Mouse (Mus musculus) thymus, postnatal 0 days (tissue): ENCODE measurements around the gene Prep. TPM values are rescaled to one million over a fixed set of nuclear protein-coding genes. Genes with fewer than 3 reads are reported as not detected.

Experiments
- DNase-seq: peaks from one replicate; pipeline ENCODE4 v3.0.0-alpha.2; 2015; ENCODE audit warnings: low spot score
- polyA plus RNA-seq: library from polyadenylated mRNA; unstranded; fragments of >200 nt; fragmentation: Nextera tagmentation; extraction: Ambion mirVana; gene quantifications from 2 replicates; pipeline ENCODE4 v1.2.1, GENCODE M21; 2015

Gene Prep
- 18.1 and 18.7 TPM in 2 replicates for polyA plus RNA-seq

- DNase-seq = peak; percentile 87
These were observed at the start of gene Prep for GRCm38 (mm10) chr10:45066931-45067308. Prep (plus strand) TSS chr10:45067203.

GRCm38 (mm10) chr10:45017352-45017751 lies 49.7 kb upstream of the Prep start:
- no peak for DNase-seq

GRCm38 (mm10) chr10:45017851-45018250 lies 49.2 kb upstream of the Prep start:
- DNase-seq = no peak

- no peak for DNase-seq
These were observed 47.6 kb upstream of the Prep start for GRCm38 (mm10) chr10:45019418-45019817.

GRCm38 (mm10) chr10:45019849-45020248 lies 47.2 kb upstream of the Prep start:
- DNase-seq = no peak

- DNase-seq = peak; percentile 78
These were observed 46.7 kb upstream of the Prep start for GRCm38 (mm10) chr10:45020291-45020690.

- DNase-seq = no peak
These were observed 41.8 kb upstream of the Prep start for GRCm38 (mm10) chr10:45025184-45025583.

- DNase-seq = no peak
These were observed 40.1 kb upstream of the Prep start for GRCm38 (mm10) chr10:45026935-45027334.

GRCm38 (mm10) chr10:45045268-45045928 lies 21.6 kb upstream of the Prep start:
- peak; percentile 80 for DNase-seq

- no peak for DNase-seq
These were observed 18.8 kb upstream of the Prep start for GRCm38 (mm10) chr10:45048158-45048557.

- DNase-seq = no peak
These were observed 18.4 kb upstream of the Prep start for GRCm38 (mm10) chr10:45048622-45049021.

GRCm38 (mm10) chr10:45051125-45051744 lies 15.8 kb upstream of the Prep start:
- DNase-seq = peak; percentile 76

- DNase-seq = no peak
These were observed 8.6 kb upstream of the Prep start for GRCm38 (mm10) chr10:45058361-45058760.

GRCm38 (mm10) chr10:45060841-45061240 lies 6.2 kb upstream of the Prep start:
- no peak for DNase-seq

- peak; percentile 30 for DNase-seq
These were observed 672 bp upstream of the Prep start for GRCm38 (mm10) chr10:45066131-45066930.

- peak; percentile 38 for DNase-seq
These were observed 478 bp downstream of the Prep start for GRCm38 (mm10) chr10:45067436-45067925.

- DNase-seq = no peak
These were observed 2.6 kb downstream of the Prep start for GRCm38 (mm10) chr10:45069557-45069956.

- no peak for DNase-seq
These were observed 3.4 kb downstream of the Prep start for GRCm38 (mm10) chr10:45070362-45070761.

- no peak for DNase-seq
These were observed 4.2 kb downstream of the Prep start for GRCm38 (mm10) chr10:45070929-45071813.

- DNase-seq = no peak
These were observed 5.3 kb downstream of the Prep start for GRCm38 (mm10) chr10:45072339-45072738.

GRCm38 (mm10) chr10:45074543-45074942 lies 7.5 kb downstream of the Prep start:
- DNase-seq = no peak
